Mouse (Mus musculus) c-Kit-negative CD71-positive TER-119-positive erythroid progenitor cells, embryonic 14.5 days (primary cell): ENCODE results near the gene Nol9.

ENCODE experiments used
- DNase-seq: peaks from one replicate; pipeline ENCODE4 v3.0.0-alpha.2; 2013; ENCODE audit warnings: low read depth, low spot score

Nol9 gene

DNA sequence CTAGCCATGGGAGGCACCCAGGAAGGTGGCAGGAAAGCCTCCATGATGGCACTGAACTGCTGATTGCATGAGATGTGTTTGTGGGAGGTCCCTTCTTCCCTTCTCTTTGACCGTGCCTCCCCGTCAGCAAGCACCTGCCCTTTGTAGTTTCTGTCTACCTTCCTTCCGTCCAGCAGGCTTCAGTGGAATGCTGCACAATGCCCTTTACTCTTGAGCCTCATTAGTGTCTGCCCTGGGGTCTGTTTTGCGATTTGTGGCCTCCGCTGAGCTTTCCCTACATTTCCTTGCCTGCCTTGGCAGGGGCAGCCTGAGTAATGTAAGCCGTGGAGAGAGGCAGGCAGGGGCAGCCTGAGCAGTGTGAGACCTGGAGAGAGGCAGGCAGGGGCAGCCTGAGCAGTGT lies 5.5 kb downstream of the Nol9 start:
- no peak for DNase-seq

DNA sequence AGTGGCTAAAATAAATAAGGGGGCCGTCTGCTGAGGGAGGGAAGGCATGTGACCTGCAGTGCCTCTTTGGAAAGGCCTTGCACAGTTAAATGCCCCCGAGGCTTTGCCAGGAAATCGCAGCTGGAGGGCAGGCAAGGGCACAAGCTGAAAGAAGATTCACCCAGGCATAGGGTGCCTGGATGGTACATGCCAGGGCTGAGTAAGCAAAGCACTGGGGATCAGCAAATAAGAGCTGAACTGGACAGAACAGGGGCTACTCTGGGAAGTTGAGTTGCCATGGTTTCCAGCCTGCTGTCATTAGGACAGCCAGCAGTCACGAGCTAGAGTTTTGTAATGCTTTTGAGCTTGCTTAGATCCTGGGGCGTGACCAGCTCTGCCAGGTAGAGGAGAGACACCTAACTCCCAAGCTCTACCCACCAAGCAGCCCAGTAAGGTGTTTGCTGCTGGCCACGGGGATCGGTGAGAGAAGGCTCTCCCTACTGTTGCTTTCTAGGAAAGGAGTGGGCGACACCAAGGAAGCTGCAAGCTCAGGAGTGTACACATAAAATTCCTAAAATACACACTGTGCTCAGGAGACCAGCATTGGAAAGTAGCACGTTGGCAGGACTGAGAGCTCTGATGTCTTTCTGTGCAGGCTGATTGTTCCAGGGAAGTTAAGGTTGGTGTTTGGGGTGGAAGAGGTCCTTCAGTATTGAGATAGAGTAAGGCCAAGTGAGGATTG lies 23.4 kb downstream of the Nol9 start:
- DNase-seq: no peak

DNA sequence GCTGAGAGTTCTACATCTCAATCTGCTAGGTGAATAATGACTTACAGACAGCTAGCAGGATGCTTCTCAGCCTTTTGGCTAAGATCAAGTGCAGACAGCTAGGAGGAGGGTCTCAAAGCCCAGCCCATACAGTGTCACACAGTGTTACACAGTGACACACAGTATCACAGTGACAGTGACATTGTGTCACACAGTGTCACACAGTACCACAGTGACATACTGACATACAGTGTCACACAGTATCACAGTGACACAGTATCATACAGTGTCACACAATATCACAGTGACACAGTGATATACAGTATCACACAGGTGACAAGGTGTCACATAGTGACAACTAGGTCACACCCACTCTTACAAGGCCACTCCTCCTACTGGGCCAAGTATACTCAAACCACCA lies 28.2 kb downstream of the Nol9 start:
- no peak for DNase-seq

DNA sequence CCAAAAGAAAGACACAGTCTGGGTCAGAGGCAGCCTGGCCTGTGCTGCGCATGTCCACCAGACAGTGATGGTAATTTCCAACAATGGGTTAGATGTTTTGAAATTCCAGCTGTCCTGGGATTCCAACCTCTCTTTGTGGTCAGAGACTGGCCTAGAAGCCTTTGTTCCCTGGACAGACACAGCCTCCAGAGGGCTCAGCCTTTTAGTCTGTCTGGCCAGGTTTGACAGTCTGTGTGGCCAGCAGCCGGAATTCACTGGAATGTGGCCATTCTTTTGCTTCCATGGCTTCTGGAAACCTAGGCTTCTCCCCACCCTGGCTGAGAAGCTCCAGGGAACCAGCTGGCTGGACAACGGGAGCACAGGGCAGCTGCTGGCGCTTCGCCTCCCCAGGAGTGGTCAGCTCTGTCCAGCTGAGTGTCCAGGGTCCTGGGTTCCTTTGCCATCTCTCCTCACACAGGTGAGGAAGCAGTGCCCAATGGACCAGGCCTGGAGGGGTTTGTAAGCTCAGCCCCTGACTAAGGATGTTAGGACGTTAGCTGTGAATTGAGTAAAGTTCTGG lies 29.1 kb downstream of the Nol9 start:
- DNase-seq: no peak

DNA sequence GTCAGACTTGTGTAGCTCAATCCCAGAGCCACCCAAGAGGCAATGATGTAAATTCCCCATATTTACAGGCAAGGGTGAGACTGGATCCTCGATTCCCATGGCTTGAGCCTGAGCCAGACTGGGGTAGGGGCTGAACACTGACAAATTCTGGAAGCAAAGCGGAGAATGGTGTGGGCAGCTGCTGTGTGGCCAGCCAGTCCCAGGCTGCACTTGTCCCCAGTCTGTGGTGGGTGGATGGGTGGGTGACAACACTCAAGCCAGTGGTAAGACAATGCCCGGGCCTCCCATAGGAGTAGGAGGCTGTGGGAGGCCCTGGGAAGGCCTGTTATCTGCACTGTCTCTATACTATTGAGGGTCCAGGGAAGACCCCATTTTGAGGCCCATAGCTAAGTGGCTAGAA lies 30.1 kb downstream of the Nol9 start:
- no peak for DNase-seq

DNA sequence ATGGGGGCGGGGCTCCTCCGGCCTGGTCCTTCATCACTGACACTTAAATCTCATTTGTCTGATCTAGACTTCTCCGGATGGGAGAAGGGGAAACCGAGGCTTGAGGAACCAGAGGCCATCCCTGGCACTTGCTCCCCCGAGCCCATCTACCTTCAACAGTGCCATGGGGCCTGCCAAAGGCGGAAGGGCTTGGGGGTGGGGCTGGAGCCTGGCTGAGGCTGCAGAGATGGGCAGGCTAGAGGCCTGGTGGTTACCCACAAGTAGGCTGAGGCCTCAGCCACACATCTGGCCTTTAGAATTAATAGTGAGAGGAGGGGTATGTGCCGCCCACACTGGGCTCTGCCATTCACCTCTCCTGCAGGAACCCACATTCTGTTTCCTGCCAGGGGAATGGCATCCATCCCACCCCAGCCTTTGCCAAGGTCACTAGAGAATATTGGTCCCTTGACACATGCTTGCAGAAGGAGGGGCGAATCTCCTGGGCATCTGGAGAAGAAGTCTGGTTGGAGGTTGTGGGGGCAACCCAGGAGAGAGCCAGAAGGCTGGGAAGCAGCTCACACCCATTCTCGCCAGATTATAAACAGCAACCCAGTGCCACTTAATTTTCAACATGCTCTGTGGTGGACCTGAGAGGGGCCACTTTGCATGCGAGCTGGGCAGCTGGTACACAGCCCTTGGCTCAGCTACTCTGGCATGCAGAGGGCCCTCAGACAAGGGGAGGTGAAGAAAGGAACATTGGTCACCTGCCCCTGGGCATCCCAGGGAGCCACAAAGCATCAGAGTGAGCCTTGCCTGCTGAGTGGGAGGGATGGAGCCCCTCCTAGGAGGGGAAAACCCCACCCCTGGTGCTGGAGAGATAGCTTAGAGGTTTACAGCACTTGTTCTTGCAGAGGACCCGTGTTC lies 31.6 kb downstream of the Nol9 start:
- no peak for DNase-seq

DNA sequence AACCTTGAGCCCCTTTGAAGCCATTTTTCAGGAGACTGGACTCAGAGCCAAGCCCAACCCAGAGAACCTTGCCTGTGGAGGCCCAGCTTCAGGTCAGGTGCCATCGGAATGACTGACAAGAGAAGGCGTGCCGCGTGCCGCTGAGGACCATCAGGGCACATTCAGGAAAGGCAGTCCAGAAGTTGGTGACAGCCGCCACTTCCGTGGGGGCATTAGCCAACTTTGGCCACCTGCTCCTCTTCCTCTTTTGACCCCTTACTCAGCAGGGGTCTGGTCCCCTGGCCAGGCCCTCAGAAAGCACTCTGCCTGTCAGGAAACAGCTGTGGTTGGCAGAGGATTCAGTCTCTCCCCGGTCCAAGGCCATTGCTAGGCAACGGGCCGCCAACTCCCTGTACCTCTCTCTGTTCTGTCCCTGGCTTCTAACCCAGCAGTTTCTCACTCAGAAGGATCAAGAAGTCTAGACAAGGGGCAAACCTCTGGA lies 33.0 kb downstream of the Nol9 start, which contains the start of gene Plekhg5:
TSS of gene Plekhg5 (plus strand) at position 378 of the 481 bp plus-strand sequence.
- no peak for DNase-seq

DNA sequence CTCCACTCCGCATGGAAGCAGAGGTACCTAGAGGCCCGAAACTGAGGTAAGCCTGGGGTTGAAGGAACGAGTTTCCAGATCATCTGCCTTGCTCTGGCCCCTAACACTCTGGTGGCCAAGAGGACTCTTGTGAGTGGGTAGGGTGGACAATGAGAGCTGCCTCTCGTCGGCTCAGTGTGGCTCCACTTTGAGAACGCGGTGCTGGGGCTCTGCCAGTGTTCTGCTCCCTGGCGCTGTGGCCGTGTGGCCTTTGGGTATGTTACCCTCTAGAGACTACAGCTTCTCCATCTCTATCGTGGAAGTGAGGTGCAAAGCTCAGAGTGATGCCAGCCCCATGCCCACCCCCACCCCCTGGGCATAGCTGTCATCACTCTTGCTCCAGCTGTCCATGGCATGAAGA lies 33.5 kb downstream of the Nol9 start:
- no peak for DNase-seq

DNA sequence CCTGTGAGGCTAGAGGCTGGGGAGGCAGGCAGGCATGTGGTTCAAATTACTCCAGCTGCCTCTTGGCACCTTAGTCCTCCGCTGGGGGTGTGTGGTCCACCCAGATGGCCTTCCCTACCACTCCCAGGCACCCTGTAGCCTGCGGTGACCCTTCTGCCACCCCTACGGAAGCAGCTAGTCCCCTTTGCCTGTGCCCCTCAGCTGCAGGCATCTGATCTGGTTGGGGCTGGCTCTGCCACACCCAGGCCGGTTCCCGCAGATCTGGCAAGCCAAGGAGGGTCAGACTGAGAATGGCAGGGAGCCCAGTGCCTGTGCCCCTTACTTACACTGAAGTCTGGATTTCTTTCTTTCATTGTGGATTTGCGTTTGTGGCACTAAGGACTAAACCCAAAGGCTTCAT lies 34.6 kb downstream of the Nol9 start:
- no peak for DNase-seq

DNA sequence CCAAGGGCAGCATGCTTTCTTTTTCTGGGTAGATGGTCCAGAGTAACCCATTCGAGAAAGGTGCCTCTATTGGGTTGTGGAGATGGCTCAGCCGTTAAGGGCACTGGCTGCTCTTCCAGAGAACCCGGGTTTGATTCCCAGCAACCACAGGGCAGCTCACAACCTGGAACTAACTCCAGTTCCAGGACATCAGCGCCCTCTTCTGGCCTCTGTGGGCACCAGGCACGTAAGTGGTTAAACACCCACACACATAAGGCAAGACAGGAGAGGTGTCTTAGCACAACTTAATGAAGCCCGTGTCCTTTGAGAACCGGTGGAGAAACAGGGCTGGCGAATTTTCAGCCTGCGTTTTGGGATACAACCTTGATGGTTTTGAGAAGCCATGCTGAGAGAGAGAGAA lies 35.4 kb downstream of the Nol9 start:
- DNase-seq: no peak

DNA sequence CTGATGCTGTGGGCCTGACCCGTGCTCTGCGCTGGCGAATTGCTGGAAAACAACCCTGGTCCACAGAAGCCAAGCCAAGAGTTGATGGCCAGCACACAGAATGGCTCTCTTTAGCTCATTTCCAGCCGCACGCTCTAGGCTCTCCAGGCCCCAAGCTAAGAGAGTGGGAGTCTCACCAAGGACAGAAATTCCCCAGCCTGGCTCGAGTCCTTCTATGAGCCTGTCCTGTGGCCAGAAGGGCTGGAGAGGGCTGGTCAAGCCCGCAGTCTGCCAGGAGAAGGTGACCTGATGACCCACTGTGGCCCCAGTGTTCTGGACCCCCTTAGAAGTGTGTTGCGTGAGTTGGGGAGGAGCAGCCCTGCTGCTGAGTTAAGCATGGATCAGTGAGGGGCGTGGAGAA lies 38.1 kb downstream of the Nol9 start:
- DNase-seq: no peak

DNA sequence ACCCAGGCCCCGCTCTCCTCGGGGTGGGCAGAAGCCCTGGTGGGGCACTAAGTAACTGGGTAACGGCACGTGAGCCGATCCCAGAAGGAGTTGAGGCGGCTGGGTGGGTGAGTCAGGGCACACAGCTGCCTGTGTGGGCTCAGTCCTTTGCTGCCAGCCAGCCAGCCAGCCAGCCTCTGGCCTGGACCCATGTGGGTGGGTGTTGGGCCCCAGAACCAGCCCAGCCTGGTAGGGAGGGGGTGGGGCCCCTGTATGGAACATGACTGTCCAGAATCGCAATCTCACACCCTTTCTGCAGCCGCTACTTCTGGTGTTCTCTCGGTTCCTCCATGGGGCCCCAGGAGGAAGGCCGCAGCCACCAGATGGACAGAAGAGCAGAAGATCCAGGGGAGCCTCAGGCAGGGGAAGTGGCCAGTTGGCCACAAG lies 39.0 kb downstream of the Nol9 start:
- no peak for DNase-seq

DNA sequence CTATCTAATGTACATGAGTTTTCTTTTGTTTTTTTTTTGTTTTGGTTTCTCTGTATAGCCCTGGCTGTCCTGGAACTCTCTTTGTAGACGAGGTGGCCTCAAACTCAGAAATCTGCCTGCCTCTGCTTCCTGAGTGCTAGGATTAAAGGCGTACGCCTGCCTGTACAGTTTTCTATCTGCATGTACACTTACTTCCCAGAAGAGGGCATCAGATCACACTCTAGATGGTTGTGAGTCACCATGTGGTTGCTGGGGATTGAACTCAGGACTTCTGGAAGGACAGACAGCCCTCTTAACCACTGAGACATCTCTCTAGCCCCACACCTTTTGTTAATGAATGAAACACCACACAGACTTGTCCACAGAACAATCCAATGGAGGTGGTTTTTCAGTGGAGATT lies 40.1 kb downstream of the Nol9 start:
- no peak for DNase-seq

DNA sequence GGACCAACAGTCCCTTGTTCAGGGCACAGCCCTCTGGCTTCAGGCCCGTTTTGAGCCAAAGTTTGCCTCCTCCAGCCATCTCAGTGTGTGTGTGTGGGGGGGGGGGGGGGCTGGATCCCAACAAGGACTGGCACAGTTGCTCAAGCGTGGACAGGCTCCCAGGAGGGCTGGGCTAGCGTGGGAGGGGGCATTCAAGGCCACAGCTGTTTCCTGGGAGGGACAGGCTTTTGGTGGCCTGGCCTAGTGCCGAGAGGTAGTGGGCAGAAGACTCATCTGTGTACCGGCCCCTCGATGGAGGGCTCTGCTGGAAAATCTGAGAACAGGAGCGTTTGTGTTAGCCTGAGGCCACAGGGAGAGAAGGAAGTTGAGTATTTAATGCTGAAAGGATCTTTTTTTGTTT lies 40.8 kb downstream of the Nol9 start:
- DNase-seq: no peak

DNA sequence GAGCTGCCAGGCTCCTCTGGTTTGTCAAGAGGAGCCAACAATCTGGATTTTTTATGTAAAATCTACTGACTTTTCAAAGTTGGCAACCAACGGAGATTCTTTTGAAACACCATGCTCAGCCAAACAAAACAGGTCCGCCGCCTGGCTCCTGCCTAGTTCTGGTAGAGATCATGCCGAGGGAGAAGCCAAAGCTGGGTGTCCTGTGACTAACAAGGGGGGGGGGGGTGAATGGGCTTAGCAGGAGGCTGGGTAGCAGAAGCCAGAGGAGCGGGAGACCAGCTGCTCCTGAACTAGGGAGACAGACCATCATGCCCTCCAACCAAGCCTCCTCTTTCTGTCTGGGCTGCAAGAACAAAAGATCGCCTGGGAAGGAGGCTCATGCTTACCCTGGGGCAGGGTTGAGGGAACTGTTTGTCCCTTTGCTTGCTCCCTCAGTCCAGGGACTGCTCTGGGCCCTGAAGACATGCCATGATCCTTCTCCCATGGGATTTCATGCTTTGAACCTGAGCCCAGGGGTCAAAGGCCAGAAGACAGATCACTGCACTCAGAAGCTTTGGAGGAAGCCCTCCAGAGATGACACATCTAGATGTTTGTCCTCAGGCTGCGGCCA lies 44.6 kb downstream of the Nol9 start:
- no peak for DNase-seq

DNA sequence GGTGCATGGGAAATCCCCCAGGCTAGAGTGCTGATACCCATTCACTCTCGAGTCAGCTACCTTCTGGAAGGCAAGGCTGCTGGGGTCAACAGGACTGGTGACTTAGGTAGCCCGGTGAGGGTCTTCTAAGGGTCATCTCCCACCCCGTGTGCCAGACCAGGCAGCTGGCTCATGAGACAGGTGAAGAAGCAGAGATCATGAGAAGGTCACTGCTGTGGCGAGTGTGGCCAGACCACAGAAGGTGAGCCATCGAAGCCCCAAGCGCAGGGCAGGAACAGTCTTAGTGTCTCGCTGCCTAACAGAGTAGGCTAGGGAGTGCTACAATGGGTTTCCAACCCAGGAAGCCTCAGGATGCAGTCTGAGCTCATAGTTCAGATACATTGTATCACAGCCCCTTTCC lies 45.5 kb downstream of the Nol9 start:
- no peak for DNase-seq

DNA sequence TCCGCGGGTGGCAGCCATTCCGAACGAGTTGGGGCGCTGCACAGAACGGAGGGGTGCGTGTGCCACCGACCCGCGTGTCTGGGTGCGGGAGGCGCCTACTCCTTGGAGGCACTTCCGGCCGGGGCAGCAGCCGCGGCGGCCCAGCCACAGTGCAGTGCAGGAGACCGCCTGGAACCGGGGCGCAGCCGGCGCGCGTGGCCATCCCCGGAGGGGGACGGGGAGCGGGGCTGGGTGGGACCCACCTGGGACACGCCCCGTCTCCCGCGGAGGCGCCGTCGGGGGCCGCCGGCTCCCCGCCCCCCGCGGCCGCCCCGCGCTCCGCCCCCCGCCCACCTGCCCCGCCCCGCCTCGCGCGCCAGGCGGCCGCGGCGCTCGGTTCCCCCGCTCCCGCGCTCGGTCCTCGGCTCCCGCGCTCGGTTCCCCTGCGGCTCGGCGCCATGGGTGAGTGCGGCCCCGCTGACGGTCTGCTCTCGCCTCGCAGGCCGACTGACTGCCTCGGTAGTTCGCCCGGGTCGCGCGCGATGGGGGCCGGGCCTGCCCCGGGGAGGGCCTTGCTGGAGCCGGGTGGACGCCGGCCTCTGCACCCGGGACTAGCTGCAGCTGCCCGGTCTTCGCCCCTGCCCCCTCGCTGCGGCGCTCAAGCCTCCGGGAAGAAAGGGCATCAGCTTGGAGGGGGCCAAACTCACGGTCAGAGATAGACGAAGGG lies 47.5 kb downstream of the Nol9 start:
- no peak for DNase-seq

DNA sequence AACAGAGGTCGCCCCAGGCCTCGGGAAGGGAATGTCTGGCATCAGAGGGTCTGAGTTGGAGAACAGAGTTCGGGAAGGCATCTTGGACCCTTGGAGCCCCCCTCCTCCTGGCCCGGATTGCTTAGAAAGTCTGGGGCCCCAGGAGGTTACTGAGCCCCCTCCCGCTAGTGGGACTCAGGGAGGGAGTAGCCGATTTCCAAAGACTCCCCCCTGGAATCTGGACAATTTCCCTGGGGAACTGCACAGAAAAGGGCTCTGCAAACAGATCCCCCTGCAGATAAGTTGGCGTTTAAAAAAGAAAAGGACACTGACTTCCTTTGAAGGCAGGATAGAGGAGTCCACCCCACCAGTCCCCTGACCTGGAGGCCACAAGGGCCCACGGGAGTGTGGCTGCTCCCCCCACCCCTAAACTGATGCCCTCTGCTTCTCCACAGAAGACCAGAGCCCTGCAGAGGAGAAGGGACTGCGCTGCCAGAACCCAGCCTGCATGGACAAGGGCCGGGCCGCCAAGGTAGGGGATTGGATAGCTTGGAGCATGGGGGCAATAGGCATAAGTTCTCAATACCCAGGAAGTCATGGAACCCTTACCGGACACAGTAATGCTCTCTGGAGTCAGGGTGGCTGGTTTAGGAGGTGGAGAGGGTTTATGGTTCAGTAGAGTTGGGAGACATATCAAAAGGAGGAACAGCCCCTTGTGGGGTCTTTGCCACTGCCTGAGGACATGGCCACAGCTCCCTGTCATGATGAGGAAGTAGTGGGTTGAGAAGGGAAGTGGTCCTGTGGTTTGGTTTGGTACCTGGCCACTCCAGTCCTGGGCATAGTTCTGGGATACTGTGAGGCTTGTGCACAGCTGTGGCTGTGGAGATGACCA lies 48.3 kb downstream of the Nol9 start:
- no peak for DNase-seq

DNA sequence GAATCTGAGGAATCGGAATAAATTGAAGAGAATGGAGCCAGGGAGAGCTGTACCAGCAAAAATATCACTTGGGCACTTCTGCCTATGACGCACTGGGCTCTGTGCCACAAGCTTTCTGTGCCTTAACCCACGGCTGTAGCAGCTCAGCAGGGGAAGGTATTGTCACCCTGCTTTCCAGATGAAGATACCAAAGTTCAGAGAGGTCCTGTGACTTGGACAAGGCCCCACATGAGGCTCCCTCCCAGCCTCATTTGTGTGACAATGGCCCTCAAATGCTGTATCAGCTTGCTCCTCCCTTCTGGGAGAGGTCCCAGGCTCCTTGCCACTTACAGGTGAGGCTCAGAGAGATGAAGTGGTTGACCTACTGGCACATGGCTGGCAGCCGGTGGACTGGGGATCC lies 49.0 kb downstream of the Nol9 start:
- DNase-seq: no peak

DNA sequence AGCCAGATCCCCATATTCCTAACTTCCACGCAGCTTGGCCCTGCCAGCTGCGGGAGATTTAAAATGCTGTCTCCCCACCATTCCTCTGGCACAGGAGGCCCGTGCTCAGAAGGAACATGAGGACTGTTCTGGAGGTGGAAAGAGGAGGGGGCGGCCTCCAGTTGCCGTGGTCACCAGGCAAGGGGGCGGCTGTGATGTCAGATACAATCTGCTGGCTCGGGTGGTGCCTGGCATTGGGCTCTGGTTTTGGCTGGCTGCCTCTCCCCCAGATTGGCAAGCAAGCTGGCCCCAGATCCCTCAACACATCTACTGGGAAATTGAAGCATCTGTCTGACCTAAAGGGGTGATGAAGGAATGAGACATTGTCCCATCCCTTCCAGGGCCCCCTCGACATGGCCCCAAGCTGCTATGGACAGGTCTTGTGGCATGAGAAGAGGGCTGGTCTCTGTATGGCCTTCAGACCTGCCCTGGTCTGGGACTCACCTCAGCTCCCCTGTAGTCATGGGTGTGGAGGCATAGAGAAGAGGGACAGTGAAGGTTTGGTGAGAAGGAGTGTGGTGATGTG lies 49.5 kb downstream of the Nol9 start:
- no peak for DNase-seq
